Mouse (Mus musculus) spleen, postnatal 4 days (tissue): ENCODE results near the gene Fopnl.

Experiments
- DNase-seq, 2 experiments: peaks; one replicate each; pipeline ENCODE4 v3.0.0; 2022; ENCODE audit warnings: low spot score in 2 of 2

Gene Fopnl

GRCm38 (mm10) chr16:14316884-14317876 lies at the start of gene Fopnl:
TSS of gene Fopnl (minus strand) at chr16:14317405.
- DNase-seq: peak; percentile 95 to 97

- no peak for DNase-seq
Observed at GRCm38 (mm10) chr16:14366017-14366416, 48.8 kb upstream of the Fopnl start.

- no peak for DNase-seq
Observed at GRCm38 (mm10) chr16:14365457-14365856, 48.3 kb upstream of the Fopnl start.

GRCm38 (mm10) chr16:14364066-14364465 lies 46.9 kb upstream of the Fopnl start:
- no peak for DNase-seq

- no peak for DNase-seq
Observed at GRCm38 (mm10) chr16:14363496-14363895, 46.3 kb upstream of the Fopnl start.

GRCm38 (mm10) chr16:14362099-14362820 lies 45.1 kb upstream of the Fopnl start:
- DNase-seq: no peak

- DNase-seq: peak; percentile 60 to 82
Observed at GRCm38 (mm10) chr16:14361362-14362098, 44.3 kb upstream of the Fopnl start, which contains the start of gene Abcc1. TSS of gene Abcc1 (plus strand) at chr16:14361558.

GRCm38 (mm10) chr16:14360931-14361330 lies 43.7 kb upstream of the Fopnl start:
- no peak for DNase-seq

- no peak for DNase-seq
Observed at GRCm38 (mm10) chr16:14358531-14358930, 41.3 kb upstream of the Fopnl start.

GRCm38 (mm10) chr16:14357859-14358258 lies 40.7 kb upstream of the Fopnl start:
- DNase-seq: no peak

- DNase-seq: no peak
Observed at GRCm38 (mm10) chr16:14352663-14353062, 35.5 kb upstream of the Fopnl start.

- no peak for DNase-seq
Observed at GRCm38 (mm10) chr16:14352234-14352633, 35.0 kb upstream of the Fopnl start.

GRCm38 (mm10) chr16:14351571-14351970 lies 34.4 kb upstream of the Fopnl start:
- DNase-seq: no peak

- no peak for DNase-seq
Observed at GRCm38 (mm10) chr16:14344967-14345366, 27.8 kb upstream of the Fopnl start.

GRCm38 (mm10) chr16:14328156-14328555 lies 11.0 kb upstream of the Fopnl start:
- no peak for DNase-seq

- no peak for DNase-seq
Observed at GRCm38 (mm10) chr16:14320494-14320893, 3.3 kb upstream of the Fopnl start.

GRCm38 (mm10) chr16:14319681-14320080 lies 2.5 kb upstream of the Fopnl start:
- DNase-seq: no peak

GRCm38 (mm10) chr16:14312914-14313313 lies 4.3 kb downstream of the Fopnl start:
- peak in 1 of 2 experiments; percentile 51 for DNase-seq

- peak; percentile 49 to 71 for DNase-seq
Observed at GRCm38 (mm10) chr16:14311371-14311770, 5.8 kb downstream of the Fopnl start.

- no peak for DNase-seq
Observed at GRCm38 (mm10) chr16:14309833-14310232, 7.4 kb downstream of the Fopnl start.

GRCm38 (mm10) chr16:14308245-14309073 lies 8.7 kb downstream of the Fopnl start:
- peak in 1 of 2 experiments; percentile 37 for DNase-seq
